Mouse (Mus musculus) liver, adult 2 months (tissue): ENCODE measurements around the gene Vmn1r219. TPM values are rescaled to one million over a fixed set of nuclear protein-coding genes. Genes with fewer than 3 reads are reported as not detected.
"Not testable (repeated sequence)": the region's sequence is repeated elsewhere in the genome, so short reads cannot be mapped to it uniquely, and the experiment has no call there.

Experiments used
- DNase-seq: peaks from one replicate; pipeline ENCODE4 v3.0.0-alpha.2; 2011; ENCODE audit warnings: low read depth, low spot score; ENCODE audit errors: extremely low read depth
- H3K27ac ChIP-seq: fragments of 200-500 bp; replicated peaks from 2 replicates; pipeline ENCODE4 v1.5.1; 2012; ENCODE audit warnings: low read depth, mild to moderate bottlenecking, control low read depth, inconsistent platforms, low read length; ENCODE audit not compliant: insufficient read depth
- H3K27me3 ChIP-seq: fragments of 200-500 bp; 2 replicates; pipeline ENCODE4 v1.6.1; 2012; ENCODE audit warnings: mild to moderate bottlenecking, moderate library complexity, low read length, inconsistent platforms; ENCODE audit not compliant: control insufficient read depth, insufficient read depth
- H3K36me3 ChIP-seq: fragments of 200-500 bp; 2 replicates; pipeline ENCODE4 v1.6.1; 2012; ENCODE audit warnings: low read length, inconsistent platforms; ENCODE audit not compliant: control insufficient read depth, insufficient read depth
- H3K4me1 ChIP-seq: fragments of 200-500 bp; 2 replicates; pipeline ENCODE4 v1.6.1; 2011; ENCODE audit warnings: low read length; ENCODE audit not compliant: control insufficient read depth, insufficient read depth
- H3K4me3 ChIP-seq: fragments of 200-500 bp; 2 replicates; pipeline ENCODE4 v1.5.1; 2011; ENCODE audit warnings: low read depth, mild to moderate bottlenecking, control low read depth, low read length, moderate library complexity; ENCODE audit not compliant: insufficient read depth
- H3K79me2 ChIP-seq: fragments of 200-500 bp; 2 replicates; pipeline ENCODE4 v1.6.1; 2012; ENCODE audit warnings: inconsistent platforms, mild to moderate bottlenecking, low read length, moderate library complexity; ENCODE audit not compliant: control insufficient read depth, insufficient read depth
- H3K9ac ChIP-seq: fragments of 200-500 bp; 2 replicates; pipeline ENCODE4 v1.6.1; 2012; ENCODE audit warnings: low read depth, mild to moderate bottlenecking, control low read depth, inconsistent platforms, low read length
- CTCF ChIP-seq: fragments of 200-500 bp; IDR thresholded peaks from 2 replicates; pipeline ENCODE4 v1.5.1; 2011; ENCODE audit warnings: low read depth, low read length, control low read depth
- POLR2A ChIP-seq: fragments of 200-500 bp; IDR thresholded peaks from 2 replicates; pipeline ENCODE4 v1.6.1; 2011; ENCODE audit warnings: low read length, control low read depth; ENCODE audit not compliant: insufficient read depth; ENCODE audit errors: extremely low read depth
- WGBS: fragments of 180-500 bp; shearing (Covaris S2); methylation state at CpG from one replicate; pipeline ENCODE4 v1.1.7; 2018; 5-methylcytosine and 5-hydroxymethylcytosine counted together
- polyA plus RNA-seq: library from polyadenylated mRNA; depleted of rRNA; stranded (reverse); fragments of >200 nt; gene quantifications from 2 replicates; pipeline ENCODE4 v1.2.3, GENCODE M21; 2012; rRNA removed
- total RNA-seq: library from RNA; depleted of rRNA; stranded (reverse); fragments of >200 nt; gene quantifications from 2 replicates; pipeline ENCODE4 v1.2.3, GENCODE M21; 2014; rRNA removed

The Vmn1r219 gene
- total and polyA plus RNA-seq, 2 experiments: not detected

DNA sequence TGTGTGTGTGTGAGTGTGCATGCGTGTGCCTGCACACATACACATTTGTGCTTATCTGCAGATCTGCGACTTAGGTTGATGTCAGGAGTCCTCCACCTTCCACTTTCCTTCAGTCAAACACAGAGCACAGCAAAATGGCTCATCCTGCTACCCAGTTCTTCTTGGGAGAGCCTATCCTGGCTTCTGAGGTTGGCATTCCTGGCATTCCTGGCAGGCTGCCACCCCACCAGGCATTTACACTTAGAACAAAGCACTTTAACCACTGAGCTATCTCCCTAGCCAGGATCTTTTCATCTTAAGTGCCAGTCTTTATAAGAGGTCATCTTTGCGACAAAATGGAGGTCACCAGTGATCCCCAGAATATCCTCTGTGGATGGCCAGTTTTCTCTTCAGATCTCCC, 1.3 kb upstream of the Vmn1r219 start:
- no peaks in the 10 kb centered on the region for H3K27me3 ChIP-seq
- H3K4me3 ChIP-seq: no peak overlapping the region
- H3K9ac ChIP-seq: no peak overlapping the region
- H3K79me2 ChIP-seq: no peaks in the 10 kb centered on the region
- H3K27ac ChIP-seq: no peak overlapping the region
- DNase-seq: no peak
- 71% methylated on average over 3 of the region's 3 CpGs for WGBS
- no peaks in the 10 kb centered on the region for H3K4me1 ChIP-seq
- TF ChIP-seq CTCF (no peak), POLR2A (no peak)
- H3K36me3 ChIP-seq: no peaks in the 10 kb centered on the region

DNA sequence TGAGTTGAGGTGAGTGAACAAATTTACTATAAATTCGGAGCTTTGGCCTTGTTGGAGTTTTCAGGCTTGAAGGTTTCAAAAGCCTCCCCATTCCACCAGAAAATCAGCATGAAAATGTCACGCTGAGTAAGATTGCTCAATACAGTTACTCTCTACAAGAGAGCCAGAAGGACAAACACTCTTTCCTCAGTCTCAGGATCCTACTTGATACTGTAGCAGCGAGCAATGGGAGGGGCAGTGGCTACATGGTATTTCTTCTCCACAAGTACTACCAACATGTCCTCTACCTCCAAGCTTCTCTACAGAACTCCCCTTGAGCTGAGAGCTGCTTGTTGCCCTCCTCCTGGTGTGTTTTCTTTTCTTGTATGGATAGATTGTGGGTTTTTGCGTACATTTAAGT, 7.4 kb downstream of the Vmn1r219 start:
- not testable (repeated sequence) for H3K9ac ChIP-seq, H3K79me2 ChIP-seq, H3K27ac ChIP-seq, H3K4me1 ChIP-seq, H3K36me3 ChIP-seq, DNase-seq, H3K4me3 ChIP-seq, H3K27me3 ChIP-seq
- WGBS: 74% methylated on average over 4 of the region's 4 CpGs

DNA sequence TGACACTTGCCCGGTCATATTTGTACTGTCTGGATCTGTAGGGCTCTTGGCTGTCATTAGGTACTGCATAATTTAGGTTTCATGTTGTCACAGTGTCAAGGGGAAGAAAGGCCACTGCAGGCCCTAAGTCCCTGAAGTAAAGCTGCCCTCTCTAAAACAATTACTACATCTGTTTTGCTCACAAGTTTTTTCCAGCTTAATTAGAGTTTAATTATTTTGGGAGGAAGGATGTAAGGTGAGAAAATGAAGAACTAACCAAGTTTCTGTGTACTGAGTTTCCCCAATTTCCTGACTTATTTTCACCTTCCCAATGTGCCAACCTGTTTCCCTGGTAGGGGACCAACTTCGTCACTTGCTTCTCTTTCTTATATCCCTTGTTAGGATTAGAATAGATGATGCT, 28.8 kb downstream of the Vmn1r219 start, which contains the start of gene Vmn1r220:
Vmn1r220 (minus strand) TSS at position 101 of the 400 bp plus-strand sequence.
- Histone ChIP-seq H3K27ac (no peak within 1 kb of the TSS), H3K4me1 (no peaks in the 10 kb centered on the region), H3K4me3 (no peak within 1 kb of the TSS), H3K36me3 (no peaks in the 10 kb centered on the region), H3K27me3 (no peaks in the 10 kb centered on the region), H3K9ac (no peak within 1 kb of the TSS), H3K79me2 (no peaks in the 10 kb centered on the region)
- no peak for DNase-seq
- 84% methylated on average over 2 of the region's 2 CpGs for WGBS
- TF ChIP-seq POLR2A (no peak), CTCF (no peak)

DNA sequence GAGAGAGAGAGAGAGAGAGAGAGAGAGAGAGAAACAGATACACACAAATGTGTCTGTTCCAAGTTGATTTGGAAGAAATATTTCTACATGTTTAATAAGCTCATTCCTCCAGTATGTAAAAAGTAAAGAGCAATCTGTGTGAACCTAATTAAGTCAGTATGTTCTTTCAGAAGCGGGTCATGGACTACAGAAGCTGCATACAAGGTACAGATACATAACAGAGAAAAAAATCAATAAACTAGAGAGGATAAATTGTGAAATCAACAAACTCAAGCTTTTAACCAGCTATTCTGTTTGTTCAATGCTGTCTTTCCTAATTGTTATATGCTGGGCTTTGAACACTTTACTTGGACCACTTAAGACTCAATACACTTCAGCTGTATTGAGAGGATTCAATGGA, 44.8 kb downstream of the Vmn1r219 start:
- not testable (repeated sequence) for H3K79me2 ChIP-seq, H3K4me1 ChIP-seq, H3K36me3 ChIP-seq, H3K27ac ChIP-seq, H3K4me3 ChIP-seq, H3K9ac ChIP-seq, H3K27me3 ChIP-seq
- WGBS: 17% methylated on average over 1 of the region's 1 CpGs
- DNase-seq: peak; percentile 53

DNA sequence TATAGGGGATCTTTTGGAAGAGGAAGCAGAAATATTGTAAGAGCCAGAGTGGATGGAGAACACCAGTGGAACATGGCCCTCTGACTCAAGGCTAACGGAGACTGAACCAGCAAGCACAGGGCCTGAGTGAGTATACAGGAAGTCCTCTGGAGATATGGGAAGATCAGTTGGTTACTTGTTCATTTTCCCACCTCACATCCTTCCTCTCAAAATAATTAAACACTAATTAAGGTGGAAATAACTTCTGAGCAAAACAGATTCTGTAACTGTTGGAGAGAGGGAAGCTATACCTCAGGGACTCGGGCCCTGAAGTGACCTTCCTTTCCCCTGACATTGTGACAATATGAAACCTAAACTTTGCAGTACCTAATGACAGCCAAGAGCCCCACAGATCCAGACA, 54.7 kb downstream of the Vmn1r219 start, which contains the start of gene Vmn1r221:
Vmn1r221 (plus strand) TSS at position 301 of the 400 bp plus-strand sequence.
- H3K27me3 ChIP-seq, H3K4me3 ChIP-seq, H3K4me1 ChIP-seq, H3K79me2 ChIP-seq, DNase-seq, H3K36me3 ChIP-seq, H3K9ac ChIP-seq, H3K27ac ChIP-seq: not testable (repeated sequence)
- WGBS: 77% methylated on average over 2 of the region's 2 CpGs

Other genes starting within 250 kb of the Vmn1r219 start
- not detected in 2 replicates for gene Vmn1r213, start 151.7 kb upstream of the Vmn1r219 start, total RNA-seq
- gene Vmn1r213, start 151.7 kb upstream of the Vmn1r219 start, polyA plus RNA-seq: not detected in 2 replicates
- not detected in 2 replicates for gene Vmn1r214, start 128.9 kb upstream of the Vmn1r219 start, total RNA-seq
- not detected in 2 replicates for gene Vmn1r214, start 128.9 kb upstream of the Vmn1r219 start, polyA plus RNA-seq
- gene Vmn1r215, start 91.3 kb upstream of the Vmn1r219 start, total RNA-seq: not detected in 2 replicates
- not detected in 2 replicates for gene Vmn1r215, start 91.3 kb upstream of the Vmn1r219 start, polyA plus RNA-seq
- not detected in 2 replicates for gene Vmn1r217, start 41.1 kb upstream of the Vmn1r219 start, total RNA-seq
- gene Vmn1r217, start 41.1 kb upstream of the Vmn1r219 start, polyA plus RNA-seq: not detected in 2 replicates
- not detected in 2 replicates for gene Vmn1r218, start 26.2 kb upstream of the Vmn1r219 start, total RNA-seq
- gene Vmn1r218, start 26.2 kb upstream of the Vmn1r219 start, polyA plus RNA-seq: not detected in 2 replicates
- not detected in 2 replicates for gene Vmn1r220, start 28.7 kb downstream of the Vmn1r219 start, total RNA-seq
- not detected in 2 replicates for gene Vmn1r220, start 28.7 kb downstream of the Vmn1r219 start, polyA plus RNA-seq
- not detected in 2 replicates for gene Vmn1r221, start 54.8 kb downstream of the Vmn1r219 start, total RNA-seq
- gene Vmn1r221, start 54.8 kb downstream of the Vmn1r219 start, polyA plus RNA-seq: not detected in 2 replicates
- gene Vmn1r222, start 76.6 kb downstream of the Vmn1r219 start, total RNA-seq: not detected in 2 replicates
- gene Vmn1r222, start 76.6 kb downstream of the Vmn1r219 start, polyA plus RNA-seq: not detected in 2 replicates
- gene Vmn1r223, start 87.8 kb downstream of the Vmn1r219 start, total RNA-seq: not detected in 2 replicates
- not detected in 2 replicates for gene Vmn1r223, start 87.8 kb downstream of the Vmn1r219 start, polyA plus RNA-seq
- 8.1 and 9.7 TPM in 2 replicates for gene Zfp322a, start 209.9 kb downstream of the Vmn1r219 start, total RNA-seq
- gene Zfp322a, start 209.9 kb downstream of the Vmn1r219 start, polyA plus RNA-seq: 0.60 and 1.3 TPM in 2 replicates